Mouse (Mus musculus) embryonic facial prominence, embryonic 11.5 days (tissue): ENCODE results near the gene Ptprd. TPM values are rescaled to one million over a fixed set of nuclear protein-coding genes. Genes with fewer than 3 reads are reported as not detected.

Source experiments
- ATAC-seq: fragments of 200-750 bp; cut with Nextera tagmentation; replicated peaks from 2 replicates; pipeline ENCODE4 v1.8.0; 2017; ENCODE audit warnings: low read depth; ENCODE audit not compliant: insufficient number of reproducible peaks, low FRiP score, low TSS enrichment
- DNase-seq: peaks from one replicate; pipeline ENCODE4 v3.0.0-alpha.2; 2015; ENCODE audit warnings: low spot score
- H3K27ac ChIP-seq: fragments of 300-500 bp; sonication (generic); replicated peaks from 2 replicates; pipeline ENCODE4 v1.5.1; 2014; ENCODE audit warnings: mild to moderate bottlenecking, low read depth, low read length, control low read depth
- H3K27me3 ChIP-seq: fragments of 300-500 bp; sonication (generic); 2 replicates; pipeline ENCODE4 v1.6.1; 2014; ENCODE audit warnings: mild to moderate bottlenecking, low read length, moderate library complexity, mixed read lengths; ENCODE audit not compliant: control insufficient read depth, insufficient read depth
- H3K36me3 ChIP-seq: fragments of 300-500 bp; sonication (generic); replicated peaks from 2 replicates; pipeline ENCODE4 v1.6.1; 2014; ENCODE audit warnings: low read depth, mild to moderate bottlenecking, low read length, moderate library complexity, mixed read lengths; ENCODE audit not compliant: control insufficient read depth, insufficient read depth
- H3K4me1 ChIP-seq: fragments of 300-500 bp; sonication (generic); 2 replicates; pipeline ENCODE4 v1.6.1; 2014; ENCODE audit warnings: low read length, mixed read lengths; ENCODE audit not compliant: control insufficient read depth, insufficient read depth
- H3K4me2 ChIP-seq: fragments of 300-500 bp; sonication (generic); 2 replicates; pipeline ENCODE4 v1.6.1; 2014; ENCODE audit warnings: low read depth, mild to moderate bottlenecking, control low read depth, low read length, moderate library complexity
- H3K4me3 ChIP-seq: fragments of 300-500 bp; sonication (generic); 2 replicates; pipeline ENCODE4 v1.5.1; 2014; ENCODE audit warnings: low read depth, low read length, control low read depth
- H3K9ac ChIP-seq: fragments of 300-500 bp; sonication (generic); replicated peaks from 2 replicates; pipeline ENCODE4 v1.6.1; 2014; ENCODE audit warnings: mild to moderate bottlenecking, control low read depth, low read length
- H3K9me3 ChIP-seq: fragments of 300-500 bp; sonication (generic); replicated peaks from 2 replicates; pipeline ENCODE4 v1.6.1; 2016; ENCODE audit warnings: mild to moderate bottlenecking, low read length, inconsistent platforms, mixed read lengths; ENCODE audit not compliant: control insufficient read depth
- WGBS: fragments of 180-500 bp; shearing (Covaris S2); extraction: QIAGEN DNeasy Blood & Tissue Kit; methylation state at CpG from one replicate; pipeline ENCODE4 v1.1.7; 2014; 5-methylcytosine and 5-hydroxymethylcytosine counted together
- polyA plus RNA-seq: library from polyadenylated mRNA; unstranded; fragments of >200 nt; fragmentation: Nextera tagmentation; extraction: Ambion mirVana; gene quantifications from 2 replicates; pipeline ENCODE4 v1.2.1, GENCODE M21; 2014

Ptprd gene
- polyA plus RNA-seq, 1 experiment from 2014 or later, result 19.9 TPM

GRCm38 (mm10) chr4:78168447-78168846, 43.3 kb downstream of the Ptprd start:
- no peak overlapping the region for H3K4me2 ChIP-seq
- H3K36me3 ChIP-seq, result no peaks in the 10 kb centered on the region
- H3K9ac ChIP-seq, result no peak overlapping the region
- DNase-seq (no peak), ATAC-seq (no peak)
- H3K9me3 ChIP-seq, result no peaks in the 10 kb centered on the region
- no peaks in the 10 kb centered on the region for H3K4me1 ChIP-seq
- no peak overlapping the region for H3K27ac ChIP-seq
- WGBS, result 84% methylated on average over 1 of the region's 1 CpGs
- H3K27me3 ChIP-seq, result no peaks in the 10 kb centered on the region
- no peak overlapping the region for H3K4me3 ChIP-seq

GRCm38 (mm10) chr4:78160451-78160850, 51.3 kb downstream of the Ptprd start:
- Histone ChIP-seq H3K4me3 (no peak overlapping the region), H3K9me3 (no peaks in the 10 kb centered on the region), H3K27ac (no peak overlapping the region), H3K27me3 (no peaks in the 10 kb centered on the region), H3K9ac (no peak overlapping the region), H3K4me2 (no peak overlapping the region), H3K36me3 (no peaks in the 10 kb centered on the region), H3K4me1 (no peaks in the 10 kb centered on the region)
- DNase-seq (no peak), ATAC-seq (no peak)
- WGBS, result 88% methylated on average over 3 of the region's 3 CpGs

DNA sequence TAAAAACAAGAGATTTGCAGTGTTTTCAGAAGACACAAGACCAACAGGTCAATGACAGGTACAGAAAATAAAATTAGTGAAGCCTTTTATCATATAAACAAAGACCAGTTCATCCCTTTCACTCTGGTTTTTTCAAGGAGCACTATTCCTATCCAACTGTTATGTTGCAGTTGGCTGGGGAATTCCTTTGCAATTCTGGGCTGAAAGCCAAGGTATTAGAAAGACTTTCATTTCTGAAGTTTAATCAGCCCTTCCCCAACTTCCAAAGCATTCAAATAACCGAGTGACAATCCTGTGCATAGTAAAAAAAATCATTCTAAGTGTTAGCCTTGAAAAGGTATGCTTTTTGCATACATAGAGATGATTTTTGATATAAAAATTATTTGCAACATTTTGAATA, 61.2 kb downstream of the Ptprd start:
- DNase-seq (no peak), ATAC-seq (no peak)
- Histone ChIP-seq H3K4me3 (no peak overlapping the region), H3K27ac (no peak overlapping the region), H3K4me2 (no peak overlapping the region), H3K9me3 (no peaks in the 10 kb centered on the region), H3K4me1 (no peaks in the 10 kb centered on the region), H3K27me3 (no peaks in the 10 kb centered on the region), H3K9ac (no peak overlapping the region), H3K36me3 (no peaks in the 10 kb centered on the region)
- WGBS, result 40% methylated on average over 1 of the region's 1 CpGs

DNA sequence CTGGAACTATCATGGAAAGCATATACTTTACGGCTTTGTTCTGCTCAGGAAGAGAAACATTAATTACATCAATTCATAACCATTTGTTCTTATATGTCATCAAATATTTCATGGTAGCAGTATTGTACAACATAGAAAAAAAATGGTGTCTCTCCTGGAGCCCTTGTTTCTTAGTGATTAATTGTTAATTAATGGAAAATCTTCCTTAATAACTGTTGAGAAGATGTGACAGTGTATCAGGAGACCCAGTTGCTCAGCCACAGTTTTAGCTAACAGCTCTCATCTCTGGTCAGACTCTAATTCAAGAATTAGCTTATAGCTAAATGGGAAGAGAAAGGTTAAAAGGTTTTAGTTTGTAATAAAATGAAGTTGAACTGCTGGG, 69.0 kb downstream of the Ptprd start:
- H3K27ac ChIP-seq, result no peak overlapping the region
- DNase-seq, result no peak
- no peaks in the 10 kb centered on the region for H3K36me3 ChIP-seq
- ATAC-seq, result no peak
- no peak overlapping the region for H3K9ac ChIP-seq
- H3K4me3 ChIP-seq, result no peak overlapping the region
- no peaks in the 10 kb centered on the region for H3K27me3 ChIP-seq
- 83% methylated on average over 1 of the region's 1 CpGs for WGBS
- no peaks in the 10 kb centered on the region for H3K4me1 ChIP-seq
- H3K9me3 ChIP-seq, result no peaks in the 10 kb centered on the region
- no peak overlapping the region for H3K4me2 ChIP-seq

GRCm38 (mm10) chr4:78142088-78142766, 69.5 kb downstream of the Ptprd start:
- no peaks in the 10 kb centered on the region for H3K4me1 ChIP-seq
- no peak for DNase-seq
- H3K36me3 ChIP-seq, result no peaks in the 10 kb centered on the region
- no peak for ATAC-seq
- H3K9ac ChIP-seq, result no peak overlapping the region
- H3K4me2 ChIP-seq, result no peak overlapping the region
- H3K27ac ChIP-seq, result no peak overlapping the region
- no peak overlapping the region for H3K4me3 ChIP-seq
- WGBS, result 78% methylated on average over 3 of the region's 3 CpGs
- H3K27me3 ChIP-seq, result no peaks in the 10 kb centered on the region
- H3K9me3 ChIP-seq, result no peaks in the 10 kb centered on the region

GRCm38 (mm10) chr4:78110898-78111297, 100.9 kb downstream of the Ptprd start:
- 82% methylated on average over 3 of the region's 3 CpGs for WGBS
- Histone ChIP-seq H3K36me3 (no peaks in the 10 kb centered on the region), H3K4me2 (no peak overlapping the region), H3K9ac (no peak overlapping the region), H3K4me3 (no peak overlapping the region), H3K9me3 (no peaks in the 10 kb centered on the region), H3K27me3 (no peaks in the 10 kb centered on the region), H3K4me1 (no peaks in the 10 kb centered on the region), H3K27ac (no peak overlapping the region)
- ATAC-seq (no peak), DNase-seq (no peak)

GRCm38 (mm10) chr4:78097526-78097925, 114.2 kb downstream of the Ptprd start:
- DNase-seq (no peak), ATAC-seq (no peak)
- no peaks in the 10 kb centered on the region for H3K27me3 ChIP-seq
- H3K27ac ChIP-seq, result no peak overlapping the region
- no peaks in the 10 kb centered on the region for H3K4me1 ChIP-seq
- no peaks in the 10 kb centered on the region for H3K36me3 ChIP-seq
- no peak overlapping the region for H3K4me2 ChIP-seq
- H3K4me3 ChIP-seq, result no peak overlapping the region
- H3K9ac ChIP-seq, result no peak overlapping the region
- H3K9me3 ChIP-seq, result no peaks in the 10 kb centered on the region

- Histone ChIP-seq H3K9me3 (no peaks in the 10 kb centered on the region), H3K36me3 (no peaks in the 10 kb centered on the region), H3K9ac (no peak overlapping the region), H3K4me2 (no peak overlapping the region), H3K4me3 (no peak overlapping the region), H3K4me1 (no peaks in the 10 kb centered on the region), H3K27ac (no peak overlapping the region), H3K27me3 (no peaks in the 10 kb centered on the region)
- no peak for ATAC-seq
- DNase-seq, result no peak
Measured at GRCm38 (mm10) chr4:78082744-78083143, 129.0 kb downstream of the Ptprd start.
